Mouse (Mus musculus) cerebellum, adult 2 months (tissue): Measurements from ENCODE around the gene Ankrd61.

Experiments
- CTCF ChIP-seq: fragments of 200-500 bp; IDR thresholded peaks from 2 replicates; pipeline ENCODE4 v1.5.1; 2011; ENCODE audit warnings: low read depth, mild to moderate bottlenecking, control low read depth, low read length, moderate library complexity, borderline replicate concordance; ENCODE audit not compliant: insufficient read depth
- POLR2A ChIP-seq: fragments of 200-500 bp; IDR thresholded peaks from 2 replicates; pipeline ENCODE4 v1.6.1; 2011; ENCODE audit warnings: low read length, control low read depth, borderline replicate concordance; ENCODE audit not compliant: insufficient read depth

DNA sequence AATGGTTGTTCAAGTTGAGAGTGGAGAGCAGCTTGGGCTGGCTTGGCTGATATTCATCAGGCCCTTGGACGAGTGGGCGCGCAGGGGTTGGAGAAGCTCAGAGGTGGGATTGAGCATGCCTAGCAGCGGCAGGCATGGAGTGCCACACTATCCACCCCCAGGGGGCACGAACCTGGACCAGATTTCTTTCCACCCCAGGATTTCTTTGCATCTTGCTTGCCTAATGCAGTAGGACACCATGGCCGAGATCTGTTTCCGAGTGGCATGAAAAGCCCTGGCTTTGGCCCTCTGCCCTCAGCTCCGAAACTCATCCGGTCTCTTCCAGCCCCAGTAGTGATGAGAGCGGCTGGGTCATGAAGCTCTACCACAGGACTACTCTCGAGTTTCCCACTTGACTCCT is 35.9 kb upstream of the Ankrd61 start:
- TF ChIP-seq CTCF (no peak), POLR2A (no peak)
